ENCODE assay signal across 10 mouse cellular contexts in the genomic region with DNA sequence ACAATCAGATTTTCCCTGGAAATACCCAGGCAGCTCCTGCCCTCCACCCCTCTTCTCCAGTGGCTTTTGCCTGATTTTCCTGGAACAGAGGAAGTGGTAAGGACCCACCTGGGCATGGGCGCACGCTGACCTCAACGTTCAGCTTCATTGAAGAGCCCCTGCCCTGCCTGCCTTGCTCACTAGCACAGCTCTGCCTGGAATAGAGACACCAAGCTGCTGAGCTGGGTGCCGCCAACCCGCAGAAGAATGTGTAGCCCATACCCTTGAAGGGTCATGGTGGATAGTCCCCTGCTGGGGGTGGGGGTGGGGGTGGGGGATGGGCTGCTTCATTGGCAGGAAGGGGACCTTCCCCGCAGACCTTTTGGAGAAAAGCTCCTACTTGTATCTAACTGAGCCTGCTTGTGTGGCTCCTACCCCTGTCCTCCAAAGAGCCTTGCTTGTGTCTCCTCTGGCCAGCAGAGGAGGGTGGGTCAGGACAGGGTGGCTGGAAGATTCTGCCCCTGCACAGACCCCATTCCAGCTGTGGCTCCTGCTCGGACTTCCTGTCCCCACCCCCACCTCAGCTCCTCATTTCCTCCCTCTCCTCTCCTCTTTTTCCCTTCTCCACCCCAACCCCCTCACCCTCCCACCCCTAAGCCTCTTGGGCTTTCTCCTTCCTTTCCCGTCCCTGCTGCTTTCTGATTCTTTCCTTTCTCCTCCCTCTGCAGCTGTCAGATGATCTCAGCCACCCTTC. TPM values are rescaled to one million over a fixed set of nuclear protein-coding genes. Genes with fewer than 3 reads are reported as not detected.
A peak's percentile ranks its signal among the peaks of the same experiment; 100 is the strongest.
DNase-seq lines count a peak whose midpoint lies in the region; ATAC-seq and TF ChIP-seq lines count a peak whose summit lies in the region.
"Had no signal": no experiment of that assay in that cellular context is flagged by ENCODE, and none has a peak within 500 bp of the region (broad histone marks: within the 10 kb centered on the region; RNA-seq: fewer than 3 reads in every experiment).

No protein-coding gene starts in this region.

- no peak for TF ChIP-seq CTCF in heart, postnatal 0 days (IDR thresholded peaks at IDR 0.05; ENCODE audit: low read depth)

- TF ChIP-seq EP300 in heart, postnatal 0 days (IDR thresholded peaks at IDR 0.05; ENCODE audit: low read depth): no peak

- DNase-seq in hindbrain, embryonic 10.5 days (ENCODE audit: low spot score): no peak
- peak; percentile 20 for DNase-seq in heart, postnatal 0 days (ENCODE audit: low spot score)
- no peak for DNase-seq in right cerebral cortex, adult 18-20 months
- no peak for DNase-seq in thymus, postnatal 25 days

- H3K36me3 ChIP-seq in hindbrain, embryonic 10.5 days: no peaks in the 10 kb centered on the region
- H3K36me3 ChIP-seq in hindbrain, embryonic 12.5 days: no peaks in the 10 kb centered on the region
- no peaks in the 10 kb centered on the region for H3K36me3 ChIP-seq in megakaryocyte, embryonic 14.5 days (replicated peaks; ENCODE audit: low read length)
- no peaks in the 10 kb centered on the region for H3K36me3 ChIP-seq in heart, postnatal 0 days (replicated peaks; ENCODE audit: control insufficient read depth, insufficient read depth, low read length)

- 48% methylated on average over 8 of the region's 8 CpGs for WGBS in hindbrain, embryonic 10.5 days
- 38% methylated on average over 8 of the region's 8 CpGs for WGBS in hindbrain, embryonic 12.5 days
- WGBS in heart, postnatal 0 days: 18% methylated on average over 8 of the region's 8 CpGs

- peak overlapping the region; percentile 78 for H3K27ac ChIP-seq in hindbrain, embryonic 10.5 days
- no peak overlapping the region for H3K27ac ChIP-seq in hindbrain, embryonic 12.5 days
- peak overlapping the region; percentile 62 for H3K27ac ChIP-seq in heart, postnatal 0 days (ENCODE audit: low read depth)
- H3K27ac ChIP-seq: hindbrain, postnatal 0 days; macrophage had no signal

- no peaks in the 10 kb centered on the region for H3K9me3 ChIP-seq in hindbrain, embryonic 10.5 days
- no peaks in the 10 kb centered on the region for H3K9me3 ChIP-seq in hindbrain, embryonic 12.5 days (replicated peaks)
- no peaks in the 10 kb centered on the region for H3K9me3 ChIP-seq in megakaryocyte, embryonic 14.5 days
- no peaks in the 10 kb centered on the region for H3K9me3 ChIP-seq in heart, postnatal 0 days (replicated peaks; ENCODE audit: control insufficient read depth, low read length)

- no peak for ATAC-seq in hindbrain, embryonic 12.5 days (ENCODE audit: low FRiP score)
- no peak for ATAC-seq in megakaryocyte, adult 5-6 weeks (ENCODE audit: poor library complexity, severe bottlenecking)
- peak; percentile 61 for ATAC-seq in heart, postnatal 0 days (ENCODE audit: insufficient read depth, low read depth)
- ATAC-seq: activated CD4-positive, CD25-positive, alpha-beta regulatory T cell, adult 4 months; hindbrain, postnatal 0 days had no signal

- no peak overlapping the region for H3K4me3 ChIP-seq in hindbrain, embryonic 10.5 days
- no peak overlapping the region for H3K4me3 ChIP-seq in hindbrain, embryonic 12.5 days
- H3K4me3 ChIP-seq in megakaryocyte, embryonic 14.5 days (replicated peaks): peak overlapping the region; percentile 44
- H3K4me3 ChIP-seq in heart, postnatal 0 days (ENCODE audit: low read depth, low read length): no peak overlapping the region

- H3K4me1 ChIP-seq in hindbrain, embryonic 10.5 days (replicated peaks): peaks cover 49% of the 10 kb centered on the region
- H3K4me1 ChIP-seq in hindbrain, embryonic 12.5 days: peaks cover 14% of the 10 kb centered on the region
- H3K4me1 ChIP-seq in megakaryocyte, embryonic 14.5 days: peaks cover 69% of the 10 kb centered on the region
- peaks cover 28% of the 10 kb centered on the region for H3K4me1 ChIP-seq in heart, postnatal 0 days (ENCODE audit: control insufficient read depth, insufficient read depth)

- no peak overlapping the region for H3K4me2 ChIP-seq in hindbrain, embryonic 12.5 days (replicated peaks)
- no peak overlapping the region for H3K4me2 ChIP-seq in heart, postnatal 0 days (ENCODE audit: low read depth, low read length)

- H3K9ac ChIP-seq in hindbrain, embryonic 12.5 days: no peak overlapping the region
- no peak overlapping the region for H3K9ac ChIP-seq in heart, postnatal 0 days (replicated peaks; ENCODE audit: low read depth, low read length)

- no peaks in the 10 kb centered on the region for H3K27me3 ChIP-seq in hindbrain, embryonic 10.5 days (ENCODE audit: insufficient read depth, poor library complexity, severe bottlenecking)
- H3K27me3 ChIP-seq in hindbrain, embryonic 12.5 days: no peaks in the 10 kb centered on the region
- H3K27me3 ChIP-seq in megakaryocyte, embryonic 14.5 days (replicated peaks): peaks cover 47% of the 10 kb centered on the region
- no peaks in the 10 kb centered on the region for H3K27me3 ChIP-seq in heart, postnatal 0 days (ENCODE audit: control insufficient read depth, insufficient read depth, low read length)

RNA-seq across cellular contexts. Expression of a gene that starts 39.3 kb away (rescaled TPM):
- polyA plus RNA-seq in hindbrain, embryonic 10.5 days (2016; fragmentation: Nextera tagmentation; extraction: Ambion mirVana): 135 and 146 TPM in 2 replicates
- polyA plus RNA-seq in hindbrain, embryonic 12.5 days (2016; fragmentation: Nextera tagmentation; extraction: Ambion mirVana): 124 and 130 TPM in 2 replicates
- 12.7 and 20.4 TPM in 2 replicates for polyA plus RNA-seq in megakaryocyte, embryonic 14.5 days (2012; ENCODE audit: insufficient read depth, low replicate concordance)
- total RNA-seq in megakaryocyte, adult 5-6 weeks (2015): 45.0 and 53.8 TPM in 2 replicates
- total RNA-seq in megakaryocyte, adult 5-6 weeks (2017): 28.4 and 34.7 TPM in 2 replicates
- 93.8 and 97.2 TPM in 2 replicates for total RNA-seq in heart, postnatal 0 days (2014; rRNA removed; ENCODE audit: low replicate concordance)
- polyA plus RNA-seq in heart, postnatal 0 days (2015; fragmentation: Nextera tagmentation; extraction: Ambion mirVana): 112 and 115 TPM in 2 replicates

RNA-seq across cellular contexts. Expression of a gene that starts 43.3 kb away (rescaled TPM):
- polyA plus RNA-seq in hindbrain, embryonic 10.5 days (2016; fragmentation: Nextera tagmentation; extraction: Ambion mirVana): 15.2 and 19.4 TPM in 2 replicates
- polyA plus RNA-seq in hindbrain, embryonic 12.5 days (2016; fragmentation: Nextera tagmentation; extraction: Ambion mirVana): 31.8 and 33.2 TPM in 2 replicates
- polyA plus RNA-seq in megakaryocyte, embryonic 14.5 days (2012; ENCODE audit: insufficient read depth, low replicate concordance): 0.27 TPM in 1 of 2 replicates, not detected in the other
- not detected in 2 replicates for total RNA-seq in megakaryocyte, adult 5-6 weeks (2015)
- total RNA-seq in megakaryocyte, adult 5-6 weeks (2017): not detected in 2 replicates
- 132 and 171 TPM in 2 replicates for total RNA-seq in heart, postnatal 0 days (2014; rRNA removed; ENCODE audit: low replicate concordance)
- polyA plus RNA-seq in heart, postnatal 0 days (2015; fragmentation: Nextera tagmentation; extraction: Ambion mirVana): 30.1 and 32.9 TPM in 2 replicates

Comparison
In these comparisons a context has a peak if more than half of its experiments do, and no peak if none do; other contexts are left out.
1. RNA of a gene that starts 43.3 kb away (polyA plus RNA-seq): 30.1 to 32.9 TPM in heart, postnatal 0 days, 31.8 to 33.2 TPM in hindbrain, embryonic 12.5 days and 15.2 to 19.4 TPM in hindbrain, embryonic 10.5 days; 0.27 TPM in megakaryocyte, embryonic 14.5 days; every median in the first group is over 10 times any median in the second.